ENCODE assay signal across 17 mouse cellular contexts in genomic region chr11:44288825-44289224, GRCm38 (mm10).
A peak's percentile ranks its signal among the peaks of the same experiment; 100 is the strongest.
DNase-seq lines count a peak whose midpoint lies in the region; ATAC-seq lines count a peak whose summit lies in the region.
"Had no signal": no experiment of that assay in that cellular context is flagged by ENCODE, and none has a peak within 500 bp of the region (broad histone marks: within the 10 kb centered on the region; RNA-seq: fewer than 3 reads in every experiment).

No protein-coding gene starts in this region.

- 84% methylated on average over 1 of the region's 1 CpGs for WGBS in hindbrain, embryonic 12.5 days

- H3K27ac ChIP-seq in hindbrain, embryonic 12.5 days: no peak overlapping the region
- H3K27ac ChIP-seq: forebrain, embryonic 13.5 days; heart, embryonic 10.5 days; hindbrain, embryonic 13.5 days; hindbrain, postnatal 0 days had no signal

- H3K4me3 ChIP-seq in hindbrain, embryonic 12.5 days: no peak overlapping the region
- H3K4me3 ChIP-seq: forebrain, embryonic 13.5 days; heart, embryonic 10.5 days; hindbrain, embryonic 13.5 days had no signal

- 0 out of 2 replicates have a peak, but pooled peaks have one; percentile 52 for ATAC-seq in cerebellum, adult (ENCODE audit: insufficient number of reproducible peaks, low FRiP score, low TSS enrichment)
- no peak for ATAC-seq in hindbrain, embryonic 12.5 days (ENCODE audit: low FRiP score)
- ATAC-seq: forebrain, embryonic 13.5 days; hindbrain, postnatal 0 days had no signal

- no peak overlapping the region for H3K9ac ChIP-seq in hindbrain, embryonic 12.5 days
- H3K9ac ChIP-seq: forebrain, embryonic 13.5 days; hindbrain, embryonic 13.5 days had no signal

- H3K4me1 ChIP-seq in hindbrain, embryonic 12.5 days: no peaks in the 10 kb centered on the region
- H3K4me1 ChIP-seq: forebrain, embryonic 13.5 days; heart, embryonic 10.5 days; hindbrain, embryonic 13.5 days had no signal

- no peaks in the 10 kb centered on the region for H3K27me3 ChIP-seq in hindbrain, embryonic 12.5 days
- H3K27me3 ChIP-seq: forebrain, embryonic 13.5 days; hindbrain, embryonic 13.5 days had no signal

- no peak overlapping the region for H3K4me2 ChIP-seq in hindbrain, embryonic 12.5 days (replicated peaks)
- H3K4me2 ChIP-seq: forebrain, embryonic 13.5 days; hindbrain, embryonic 13.5 days had no signal

- no peaks in the 10 kb centered on the region for H3K36me3 ChIP-seq in hindbrain, embryonic 12.5 days
- H3K36me3 ChIP-seq: heart, embryonic 10.5 days; hindbrain, embryonic 13.5 days had no signal

- H3K9me3 ChIP-seq in hindbrain, embryonic 12.5 days (replicated peaks): no peaks in the 10 kb centered on the region
- H3K9me3 ChIP-seq: forebrain, embryonic 13.5 days; heart, embryonic 10.5 days; hindbrain, embryonic 13.5 days had no signal

- no peak for DNase-seq in cerebellum, postnatal 4 days (ENCODE audit: low spot score in 2 of 2)
- peak; percentile 46 for DNase-seq in cerebellum, adult 11 months
- DNase-seq in cerebellum, adult 8-10 months: peak; percentile 40
- peak; percentile 79 to 80 for DNase-seq in cerebellum, postnatal 14 days
- no peak for DNase-seq in ovary, postnatal 36 days (ENCODE audit: low spot score)
- DNase-seq in frontal cortex, postnatal 25 days (ENCODE audit: low spot score in 2 of 2): no peak
- DNase-seq: adrenal gland, postnatal 10 days; heart, adult 18-20 months; heart, postnatal 10 days; heart, postnatal 4 days; kidney, adult 2 months had no signal

Comparison
In these comparisons a context has a peak if more than half of its experiments do, and no peak if none do; other contexts are left out.
1. DNase-seq: peak in cerebellum, adult 11 months (single experiment), cerebellum, adult 8-10 months (single experiment) and cerebellum, postnatal 14 days (2 of 2); none in cerebellum, postnatal 4 days (0 of 2), ovary, postnatal 36 days (single experiment) and frontal cortex, postnatal 25 days (0 of 2).